Mouse (Mus musculus): ENCODE results near the gene Acot8.

The Acot8 gene

DNA sequence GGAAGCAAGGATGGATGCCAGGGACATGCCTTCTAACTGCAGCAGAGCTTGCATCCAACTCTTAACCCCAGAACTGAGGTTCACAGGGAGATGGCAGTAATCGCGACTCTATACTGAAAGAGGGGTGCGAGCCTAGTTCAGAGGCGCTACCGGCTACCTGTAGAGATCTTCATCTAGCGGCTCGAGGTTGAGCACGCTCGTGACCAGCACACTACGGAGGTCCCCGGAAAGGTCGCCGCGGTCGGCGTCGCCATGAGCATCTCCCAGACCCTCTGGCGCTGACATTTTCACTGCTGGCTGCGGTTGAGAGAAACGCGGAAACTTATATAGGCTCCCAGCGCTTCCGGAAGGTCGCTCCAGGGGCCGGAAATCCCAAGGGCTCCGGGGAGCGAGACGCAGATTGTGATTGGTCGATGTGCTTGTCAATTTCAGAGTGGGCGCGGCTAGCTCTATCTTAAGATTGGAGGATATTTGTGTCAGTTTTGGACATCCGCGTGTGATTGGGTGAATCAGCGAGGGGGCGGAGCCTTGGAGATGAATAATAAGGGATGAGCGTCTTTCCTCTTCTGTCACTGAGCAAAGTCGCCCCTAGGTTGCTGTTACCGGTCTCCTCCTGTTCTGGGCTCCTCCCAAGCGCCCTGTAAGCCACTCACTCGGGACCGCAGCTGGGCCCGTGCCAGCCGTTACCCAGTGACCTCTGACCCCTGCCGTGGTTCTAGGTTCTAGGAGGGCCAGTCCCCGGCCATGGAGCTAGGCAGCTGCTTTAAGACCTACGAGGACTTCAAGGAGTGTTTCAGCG, at the start of gene Acot8, which contains the start of gene Zswim3:
TSS of gene Acot8 (minus strand) at position 350 of the 799 bp plus-strand sequence.
TSS of gene Zswim3 (plus strand) at position 566 of the 799 bp plus-strand sequence.
- in situ Hi-C loops (cut with MboI; ENCODE audit: low pct_unique_long_range_greater_than_20kb in 1 of 2, low sequenced_read_pairs in 2 of 2, unreplicated experiment in 1 of 2), result no loop called here

DNA sequence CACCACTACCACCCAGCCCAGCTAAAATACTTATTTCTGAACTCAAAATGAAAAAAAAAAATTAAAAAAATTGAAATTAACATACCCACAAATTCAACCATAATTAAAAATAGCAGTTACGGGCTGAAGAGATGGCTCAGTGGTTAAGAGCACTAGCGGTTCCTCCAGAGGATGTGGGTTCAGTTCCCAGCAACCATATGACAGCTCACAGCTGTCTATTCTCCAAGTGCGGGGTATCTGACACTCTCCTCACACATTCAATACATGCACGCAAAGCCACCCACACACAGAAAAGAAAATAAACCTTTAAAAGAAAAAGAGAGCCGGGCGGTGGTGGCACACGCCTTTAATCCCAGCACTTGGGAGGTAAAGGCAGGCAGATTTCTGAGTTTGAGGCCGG, 45.4 kb upstream of the Acot8 start:
- in situ Hi-C loops (cut with MboI; ENCODE audit: low pct_unique_long_range_greater_than_20kb in 1 of 2, low sequenced_read_pairs in 2 of 2, unreplicated experiment in 1 of 2), result no loop called here

DNA sequence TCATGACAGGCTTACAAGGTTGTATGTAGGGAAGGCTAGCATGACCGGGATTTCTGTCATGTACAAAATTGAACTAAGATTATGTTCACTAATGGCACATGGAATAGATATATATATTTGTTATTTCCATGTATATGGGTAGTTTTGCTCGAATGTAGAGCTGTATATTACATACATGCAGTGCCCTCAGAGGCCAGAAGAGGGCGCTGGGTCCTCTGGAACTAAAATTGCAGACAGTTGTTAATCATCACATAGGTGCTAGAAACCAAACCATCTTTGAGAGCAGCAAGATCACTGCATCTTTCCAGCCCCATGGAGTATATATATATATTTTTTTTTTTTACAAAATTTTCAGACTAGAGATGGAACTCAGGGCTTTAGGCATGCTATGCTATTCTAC, 41.1 kb upstream of the Acot8 start:
- in situ Hi-C loops (cut with MboI; ENCODE audit: low pct_unique_long_range_greater_than_20kb in 1 of 2, low sequenced_read_pairs in 2 of 2, unreplicated experiment in 1 of 2), result loop anchor here in 1 of 2 experiments (10.0 kb wide), 1 partner anchor 49 kb away; no protein-coding TSS in a partner anchor

DNA sequence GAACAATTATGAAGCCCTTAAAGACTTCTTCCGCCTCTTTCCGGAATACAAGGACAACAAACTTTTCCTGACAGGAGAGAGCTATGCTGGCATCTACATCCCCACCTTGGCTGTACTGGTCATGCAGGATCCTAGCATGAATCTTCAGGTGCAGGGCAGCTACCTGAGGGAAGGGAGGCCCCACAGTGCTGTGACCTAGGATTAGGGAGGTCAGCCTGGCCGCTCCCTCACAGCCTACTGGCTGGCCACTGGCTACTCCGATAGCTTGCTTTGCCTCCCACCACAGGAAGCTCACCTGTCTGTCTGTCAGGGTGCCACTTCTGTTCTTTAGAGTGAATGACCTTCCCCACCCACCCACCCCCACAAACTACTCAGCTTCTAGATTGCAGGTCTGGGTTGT, 30.5 kb upstream of the Acot8 start:
- in situ Hi-C loops (cut with MboI; ENCODE audit: low pct_unique_long_range_greater_than_20kb in 1 of 2, low sequenced_read_pairs in 2 of 2, unreplicated experiment in 1 of 2), result no loop called here

DNA sequence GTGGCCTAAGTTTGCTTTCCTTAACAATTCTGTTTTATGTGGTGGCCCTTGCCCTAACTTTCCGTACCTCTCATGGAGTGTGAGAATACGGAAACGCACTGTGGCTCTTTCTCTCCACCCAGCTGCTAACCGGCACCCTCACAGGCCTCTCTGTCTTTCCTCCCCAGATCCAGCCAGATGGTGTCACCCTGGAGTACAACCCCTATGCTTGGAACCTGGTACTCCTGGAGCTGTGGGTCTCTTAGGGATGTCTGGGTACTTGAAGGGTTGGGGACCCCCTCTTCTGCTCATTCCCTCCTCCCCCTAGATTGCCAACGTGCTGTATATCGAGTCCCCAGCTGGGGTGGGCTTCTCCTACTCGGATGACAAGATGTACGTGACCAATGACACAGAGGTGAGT, 29.8 kb upstream of the Acot8 start:
- in situ Hi-C loops (cut with MboI; ENCODE audit: low pct_unique_long_range_greater_than_20kb in 1 of 2, low sequenced_read_pairs in 2 of 2, unreplicated experiment in 1 of 2), result no loop called here

DNA sequence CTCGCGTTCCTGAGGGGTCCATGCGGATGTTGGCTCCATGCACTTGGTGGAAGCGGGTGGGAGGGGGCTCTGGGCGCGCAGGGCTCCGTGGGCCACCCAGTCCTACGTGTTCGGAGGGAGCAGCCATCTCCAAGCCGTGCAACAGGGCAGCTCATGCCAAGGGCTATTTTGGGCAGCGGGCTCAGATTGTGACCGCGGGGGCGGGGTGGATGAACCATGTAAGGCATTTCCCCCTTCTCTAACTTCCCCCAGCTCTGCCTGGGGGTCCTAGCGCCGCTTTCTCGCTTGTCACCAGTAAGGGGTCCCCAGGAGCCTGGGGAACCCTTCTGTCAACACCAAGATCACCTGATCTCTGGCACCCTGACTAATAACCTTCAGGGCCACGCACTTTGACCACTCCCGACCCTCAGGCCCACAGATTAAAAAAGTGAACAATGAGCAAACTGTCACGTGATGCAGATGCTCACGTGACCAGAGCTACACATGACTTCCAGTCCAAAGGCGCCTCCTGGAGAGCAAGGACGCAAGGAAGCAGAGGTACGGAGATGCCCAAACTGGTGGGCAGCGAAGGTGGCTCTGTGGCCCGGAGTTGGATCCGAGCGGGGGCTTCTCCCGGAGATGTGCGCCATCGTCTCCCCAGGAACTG, 28.8 kb upstream of the Acot8 start, which contains the start of gene Neurl2:
TSS of gene Neurl2 (minus strand) at position 143 of the 646 bp plus-strand sequence.
- in situ Hi-C loops (cut with MboI; ENCODE audit: low pct_unique_long_range_greater_than_20kb in 1 of 2, low sequenced_read_pairs in 2 of 2, unreplicated experiment in 1 of 2), result no loop called here

DNA sequence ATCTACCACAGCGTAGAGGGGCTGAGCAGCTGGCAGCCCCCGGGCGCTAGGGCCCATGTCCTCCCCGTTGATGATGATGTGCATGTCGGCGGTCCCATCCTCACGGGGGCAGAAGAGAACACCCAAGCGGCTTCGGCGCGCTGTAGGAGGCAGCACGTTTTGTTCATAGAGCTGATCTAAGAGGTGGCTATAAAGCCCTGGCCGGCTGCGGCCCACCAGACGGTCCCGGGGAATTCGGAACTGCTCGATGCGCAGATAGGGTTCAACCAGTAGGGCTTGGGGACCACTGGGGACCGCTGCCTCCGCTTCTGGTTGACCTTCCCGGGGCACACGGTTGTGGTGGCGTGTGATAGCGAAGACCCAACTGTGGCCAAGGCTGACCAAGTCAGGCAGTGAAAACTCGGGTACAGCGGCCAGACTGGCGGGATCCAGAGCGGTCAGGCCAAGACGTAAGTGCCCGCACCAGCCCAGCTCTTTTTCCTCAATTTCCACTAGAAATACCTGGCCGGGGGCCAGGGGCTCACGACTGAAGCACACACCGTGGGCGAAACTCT, 28.1 kb upstream of the Acot8 start, which contains the start of gene Ctsa:
TSS of gene Ctsa (plus strand) at position 126 of the 554 bp plus-strand sequence.
- in situ Hi-C loops (cut with MboI; ENCODE audit: low pct_unique_long_range_greater_than_20kb in 1 of 2, low sequenced_read_pairs in 2 of 2, unreplicated experiment in 1 of 2), result no loop called here

DNA sequence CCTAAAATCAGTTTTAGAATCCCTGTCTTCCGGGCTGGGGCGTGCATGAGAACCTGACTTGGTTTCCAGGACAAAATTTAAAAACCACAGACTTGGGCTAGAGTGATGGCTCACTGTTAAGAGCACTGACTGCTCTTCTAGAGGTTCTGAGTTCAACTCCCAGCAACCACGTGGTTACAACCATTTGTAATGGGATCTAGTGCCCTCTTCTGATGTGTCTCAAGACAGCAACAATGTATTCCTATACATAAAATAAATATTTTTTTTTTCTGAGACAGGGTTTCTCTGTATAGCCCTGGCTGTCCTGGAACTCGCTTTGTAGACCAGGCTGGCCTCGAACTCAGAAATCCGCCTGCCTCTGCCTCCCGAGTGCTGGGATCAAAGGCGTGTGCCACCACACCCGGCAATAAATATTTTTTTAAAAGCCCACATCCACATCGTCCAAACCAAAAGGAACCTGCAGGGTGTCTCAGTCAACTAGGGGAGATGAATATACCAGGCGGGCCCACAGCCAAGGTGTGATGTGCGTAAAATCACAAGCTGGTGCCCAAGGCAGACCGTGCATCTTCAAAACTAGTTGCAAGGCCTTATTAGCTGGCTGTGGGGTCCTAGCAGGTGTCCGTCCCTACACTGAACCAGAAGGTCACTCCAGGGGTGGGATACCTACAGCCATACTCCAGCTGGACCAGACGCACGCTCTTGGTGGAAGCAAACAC, 27.5 kb upstream of the Acot8 start:
- in situ Hi-C loops (cut with MboI; ENCODE audit: low pct_unique_long_range_greater_than_20kb in 1 of 2, low sequenced_read_pairs in 2 of 2, unreplicated experiment in 1 of 2), result no loop called here

DNA sequence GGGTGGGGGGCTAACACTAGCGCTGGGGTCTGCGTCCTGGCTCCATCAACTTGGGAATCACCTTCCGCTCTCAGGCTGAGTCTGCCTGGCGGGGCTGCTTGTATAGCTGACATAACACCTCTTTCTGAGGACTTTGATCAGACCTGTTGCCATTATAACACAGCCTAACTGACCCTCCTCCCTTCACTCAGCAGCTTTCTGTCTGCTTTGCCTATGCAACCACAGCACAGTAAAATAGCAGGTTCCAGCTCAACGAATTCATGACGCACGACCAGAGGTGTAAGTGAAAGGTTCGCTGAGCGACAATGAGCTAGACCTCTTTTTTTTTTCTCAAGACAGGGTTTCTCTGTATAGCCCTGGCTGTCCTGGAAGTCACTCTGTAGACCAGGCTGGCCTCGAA, 26.3 kb upstream of the Acot8 start:
- in situ Hi-C loops (cut with MboI; ENCODE audit: low pct_unique_long_range_greater_than_20kb in 1 of 2, low sequenced_read_pairs in 2 of 2, unreplicated experiment in 1 of 2), result no loop called here

DNA sequence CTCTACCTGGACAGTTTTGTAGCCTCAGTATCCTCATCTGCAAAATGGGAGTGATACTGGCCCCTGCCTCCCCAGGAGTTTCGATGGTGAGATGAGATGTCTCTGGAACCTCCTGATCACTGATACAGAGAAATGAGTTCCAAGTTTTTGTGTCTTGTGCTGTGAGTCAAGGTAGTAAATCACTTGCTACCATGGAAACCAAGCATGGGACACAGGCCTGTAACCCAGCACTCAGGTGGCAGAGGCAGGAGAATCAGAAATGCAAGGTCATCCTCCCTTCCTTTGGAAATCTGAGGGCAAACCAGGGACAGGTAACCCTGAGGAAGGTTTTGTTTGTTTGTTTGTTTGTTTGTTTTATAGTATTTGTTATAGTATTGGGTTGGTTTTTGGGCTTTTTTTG, 24.4 kb upstream of the Acot8 start:
- in situ Hi-C loops (cut with MboI; ENCODE audit: low pct_unique_long_range_greater_than_20kb in 1 of 2, low sequenced_read_pairs in 2 of 2, unreplicated experiment in 1 of 2), result no loop called here

DNA sequence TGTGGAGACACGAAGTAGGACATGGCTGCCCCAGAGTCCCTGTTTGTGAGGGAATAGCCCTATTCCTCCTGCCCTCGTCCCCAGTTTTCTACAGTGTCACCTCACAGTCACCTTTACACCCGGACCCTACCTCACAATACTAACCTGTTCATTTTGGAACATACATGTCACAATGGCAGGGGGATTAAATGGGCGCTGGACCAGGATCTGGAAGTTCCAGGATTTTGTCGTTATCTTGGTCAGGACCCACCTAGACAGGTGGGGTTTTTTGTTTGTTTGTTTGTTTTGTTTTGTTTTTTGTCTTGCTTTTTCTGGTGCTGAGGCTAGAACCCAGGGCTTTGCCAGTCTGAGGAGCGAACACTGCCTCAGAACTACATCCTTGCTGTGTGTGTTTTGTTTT, 23.8 kb upstream of the Acot8 start, which contains the start of gene Spata25:
TSS of gene Spata25 (minus strand) at position 101 of the 400 bp plus-strand sequence.
- in situ Hi-C loops (cut with MboI; ENCODE audit: low pct_unique_long_range_greater_than_20kb in 1 of 2, low sequenced_read_pairs in 2 of 2, unreplicated experiment in 1 of 2), result no loop called here

DNA sequence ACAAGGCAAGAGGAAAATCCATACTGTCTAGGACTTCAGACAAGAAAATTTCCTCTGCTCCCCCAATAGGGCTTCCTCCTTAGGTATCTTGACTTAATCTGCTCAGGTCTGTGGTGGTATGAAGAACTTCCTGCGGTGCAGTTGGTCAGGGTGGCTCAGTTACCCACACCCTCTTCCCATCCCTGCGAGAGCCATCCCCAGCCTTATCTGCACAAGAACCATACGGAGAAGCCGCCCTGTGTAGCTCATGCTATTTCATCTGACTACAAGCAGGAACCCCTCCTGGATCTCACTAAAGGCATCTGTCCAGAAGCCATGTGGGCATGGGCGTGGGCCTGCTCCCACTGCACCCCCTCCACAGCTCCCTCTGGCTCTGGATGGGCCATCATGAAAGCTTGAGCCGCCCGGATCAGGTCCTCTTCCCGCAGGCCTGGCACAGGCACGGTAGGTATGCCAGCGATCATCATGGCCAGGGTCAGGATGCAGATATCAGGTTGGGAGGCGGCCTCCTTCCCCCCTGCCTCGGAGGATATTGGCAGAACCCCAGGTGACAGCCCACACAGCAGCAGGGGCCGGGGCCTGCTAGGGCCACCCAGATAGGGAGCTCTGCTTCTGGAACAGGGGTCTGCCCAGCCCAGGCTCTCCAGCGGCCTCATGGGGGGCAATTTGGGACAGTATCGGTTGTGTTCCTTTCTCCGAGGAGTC, 22.6 kb upstream of the Acot8 start:
- in situ Hi-C loops (cut with MboI; ENCODE audit: low pct_unique_long_range_greater_than_20kb in 1 of 2, low sequenced_read_pairs in 2 of 2, unreplicated experiment in 1 of 2), result no loop called here

DNA sequence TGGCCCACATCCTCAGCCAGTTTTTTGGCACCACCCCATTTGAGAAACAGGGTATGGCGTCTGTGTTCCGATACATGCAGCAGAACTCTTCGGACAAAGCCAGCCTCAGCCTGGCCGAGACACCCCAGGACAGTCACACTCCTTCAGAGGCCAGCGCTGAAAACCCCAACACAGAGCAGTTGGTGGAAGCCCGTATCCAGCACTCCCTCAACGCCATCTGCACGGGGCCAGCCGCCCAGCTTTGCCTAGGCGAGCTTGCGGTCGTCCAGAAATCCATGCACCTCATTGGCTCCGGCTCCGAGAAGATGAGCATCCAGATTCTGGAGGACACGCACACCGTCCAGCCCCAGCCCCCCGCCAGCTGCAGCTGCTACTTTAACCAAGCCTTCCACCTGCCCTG, 20.8 kb upstream of the Acot8 start:
- in situ Hi-C loops (cut with MboI; ENCODE audit: low pct_unique_long_range_greater_than_20kb in 1 of 2, low sequenced_read_pairs in 2 of 2, unreplicated experiment in 1 of 2), result no loop called here

DNA sequence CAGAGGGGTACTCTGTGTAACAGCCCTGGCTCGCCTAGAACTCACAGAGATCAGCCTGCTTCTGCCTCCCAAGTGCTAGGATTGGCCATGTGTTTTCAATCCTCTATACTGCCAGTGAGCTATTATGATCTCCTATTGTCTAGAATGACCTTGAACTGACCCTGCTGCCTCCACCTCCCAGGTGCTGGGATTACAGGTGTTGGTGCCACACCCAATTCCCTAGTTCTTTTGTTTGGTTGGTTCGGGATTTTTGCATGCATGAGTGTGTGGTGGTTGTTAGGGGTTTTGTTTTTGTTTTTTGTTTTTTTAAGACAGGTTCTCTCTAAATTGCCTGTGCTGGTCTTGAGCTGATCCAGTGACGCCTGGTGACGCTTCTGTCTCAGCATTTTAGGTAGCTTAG, 19.3 kb upstream of the Acot8 start:
- in situ Hi-C loops (cut with MboI; ENCODE audit: low pct_unique_long_range_greater_than_20kb in 1 of 2, low sequenced_read_pairs in 2 of 2, unreplicated experiment in 1 of 2), result no loop called here

DNA sequence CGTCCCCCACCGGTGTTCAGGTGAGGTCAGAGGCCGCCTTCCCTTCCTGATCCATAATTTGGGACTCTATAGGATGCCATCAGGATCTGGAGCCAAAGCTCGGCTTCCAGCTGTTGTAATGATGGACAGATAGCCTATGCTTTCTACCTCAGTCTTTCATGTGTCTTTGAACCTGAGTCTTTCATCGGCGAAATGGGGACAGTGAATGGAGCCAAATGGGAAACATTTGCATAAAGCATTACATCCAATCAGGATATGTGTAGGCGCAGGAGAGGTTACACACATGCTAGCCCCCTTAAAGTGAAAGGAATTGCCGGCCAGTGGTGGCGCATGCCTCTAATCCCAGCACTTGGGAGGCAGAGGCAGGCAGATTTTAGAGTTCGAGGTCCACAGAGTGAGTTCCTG, 18.5 kb upstream of the Acot8 start:
- in situ Hi-C loops (cut with MboI; ENCODE audit: low pct_unique_long_range_greater_than_20kb in 1 of 2, low sequenced_read_pairs in 2 of 2, unreplicated experiment in 1 of 2), result no loop called here

DNA sequence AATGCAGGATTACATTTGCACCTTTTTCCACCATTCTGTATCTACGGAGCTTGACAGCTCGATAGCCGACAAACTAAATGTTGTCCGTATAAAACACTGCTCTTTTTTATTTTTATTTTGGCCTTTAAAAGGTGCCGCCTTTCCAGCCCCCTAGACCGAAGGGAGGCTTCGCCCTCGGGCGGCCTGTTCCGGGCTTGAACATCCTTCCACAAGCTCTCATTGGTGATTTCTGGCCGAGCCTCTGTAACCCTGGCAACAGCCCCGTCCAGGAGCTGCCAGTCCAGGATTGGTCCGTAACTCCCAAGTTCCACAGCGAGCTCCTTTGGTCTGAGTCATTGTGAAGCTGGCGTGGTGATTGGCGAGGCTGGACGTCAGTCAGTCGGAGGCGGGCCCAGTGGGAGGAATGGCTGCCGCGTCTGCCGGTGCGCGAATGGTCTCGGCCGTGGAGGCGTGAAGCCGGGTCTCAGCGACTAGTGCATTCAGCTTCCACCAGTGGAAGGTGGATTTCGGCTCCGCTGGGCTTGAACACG, 18.0 kb upstream of the Acot8 start, which contains the start of gene Zswim1:
TSS of gene Zswim1 (plus strand) at position 51 of the 530 bp plus-strand sequence.
- in situ Hi-C loops (cut with MboI; ENCODE audit: low pct_unique_long_range_greater_than_20kb in 1 of 2, low sequenced_read_pairs in 2 of 2, unreplicated experiment in 1 of 2), result no loop called here

DNA sequence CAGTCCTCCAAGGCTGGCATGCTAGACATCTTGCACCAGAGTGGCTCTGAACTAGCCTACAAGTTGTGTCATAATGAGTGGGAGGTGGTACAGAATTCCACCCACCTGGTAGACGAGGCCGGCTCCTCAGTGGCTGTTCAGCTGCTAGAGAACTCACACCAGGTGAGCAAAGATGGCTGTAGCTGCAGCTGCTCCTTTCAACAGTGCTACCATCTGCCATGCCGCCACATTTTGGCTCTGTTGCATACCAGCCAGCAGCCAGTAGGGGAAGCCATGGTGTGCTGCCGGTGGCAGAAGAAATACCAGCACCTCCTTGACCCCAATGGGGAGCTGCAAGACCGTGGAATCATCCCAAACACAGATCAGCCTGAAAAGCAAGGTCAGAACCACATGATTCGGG, 16.4 kb upstream of the Acot8 start:
- in situ Hi-C loops (cut with MboI; ENCODE audit: low pct_unique_long_range_greater_than_20kb in 1 of 2, low sequenced_read_pairs in 2 of 2, unreplicated experiment in 1 of 2), result no loop called here

DNA sequence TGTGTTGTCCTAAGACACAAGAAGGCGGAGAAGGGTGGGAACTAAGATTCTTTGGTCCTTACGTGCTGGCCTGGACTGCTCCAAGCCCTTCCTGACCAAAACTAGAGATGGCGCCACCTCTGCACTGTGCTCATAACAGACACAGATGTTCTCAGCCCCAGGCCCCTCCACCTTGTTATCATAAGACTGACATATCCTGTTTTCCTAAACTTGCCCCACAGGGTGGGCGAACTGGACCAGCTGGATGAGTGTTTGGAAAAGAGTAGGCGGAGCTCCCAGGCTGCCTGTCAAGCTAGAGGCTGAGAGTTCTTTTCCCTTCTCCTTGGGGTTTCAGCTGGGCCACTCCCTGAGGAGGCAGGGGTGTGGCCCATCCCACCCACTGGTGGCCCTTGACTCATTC, 13.0 kb upstream of the Acot8 start:
- in situ Hi-C loops (cut with MboI; ENCODE audit: low pct_unique_long_range_greater_than_20kb in 1 of 2, low sequenced_read_pairs in 2 of 2, unreplicated experiment in 1 of 2), result no loop called here

Measured in mouse embryonic stem cell (cell line).